Mouse (Mus musculus): ENCODE results near the gene Exoc4.

The Exoc4 gene

DNA sequence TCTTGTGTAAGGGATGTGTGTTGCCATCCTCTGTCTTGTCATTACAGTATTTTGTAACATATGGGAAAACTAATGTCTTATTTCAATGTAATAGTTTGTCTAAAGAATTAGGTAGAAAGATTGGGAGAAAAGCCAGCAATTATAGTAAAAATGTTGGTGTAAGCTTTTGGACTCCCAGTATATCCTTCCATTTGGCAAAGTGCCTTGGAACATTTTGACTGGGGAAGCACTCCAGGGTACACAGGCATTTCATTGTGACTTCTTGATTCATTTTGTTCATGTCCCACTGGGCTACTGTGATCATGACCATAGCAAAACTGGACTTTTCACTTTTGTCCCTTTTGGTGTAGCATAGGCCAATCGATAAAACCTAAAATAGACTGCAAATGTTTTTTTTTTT is 61.6 kb downstream of the Exoc4 start:
- DNase-seq (ENCODE audit: low spot score), result no peak

DNA sequence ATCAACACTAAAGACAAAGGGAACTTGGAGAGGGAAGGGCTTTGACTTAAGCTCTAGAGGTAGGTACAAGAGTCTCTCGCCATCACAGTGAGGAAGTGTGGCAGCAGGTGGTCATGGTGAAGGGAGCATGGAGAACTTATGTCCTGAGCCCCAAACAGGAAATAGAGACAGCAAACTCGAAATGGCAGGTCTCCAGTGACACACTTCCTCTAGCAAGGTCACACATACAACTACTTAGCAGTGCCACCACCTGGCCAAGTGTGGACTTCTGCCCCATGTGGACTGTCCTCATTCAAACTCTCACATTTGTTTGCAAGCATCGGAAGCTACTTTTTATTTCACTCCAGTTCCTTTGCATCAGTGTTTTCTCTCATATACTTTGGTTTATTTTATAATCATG is 74.0 kb downstream of the Exoc4 start:
- no peak for DNase-seq (ENCODE audit: low spot score)

DNA sequence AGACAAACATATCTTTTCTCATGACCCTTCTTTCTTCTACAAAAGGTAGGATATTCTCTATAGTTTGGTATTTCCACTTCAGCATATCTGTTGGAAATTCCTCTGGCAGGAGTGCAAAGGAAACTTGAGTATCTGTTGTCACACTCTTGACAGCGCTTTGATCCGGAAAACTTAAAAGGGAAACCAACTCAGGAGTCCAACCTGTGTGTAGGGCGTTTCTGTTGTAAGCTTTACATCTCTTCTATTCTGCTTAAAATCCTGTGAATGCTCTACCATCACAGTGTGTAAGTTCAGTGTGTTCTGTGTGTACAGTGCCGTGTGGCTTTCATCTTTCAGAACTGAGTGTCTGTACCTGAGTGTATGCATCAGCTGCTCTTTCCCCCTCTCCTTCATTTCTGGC is 74.5 kb downstream of the Exoc4 start:
- DNase-seq (ENCODE audit: low spot score), result no peak

DNA sequence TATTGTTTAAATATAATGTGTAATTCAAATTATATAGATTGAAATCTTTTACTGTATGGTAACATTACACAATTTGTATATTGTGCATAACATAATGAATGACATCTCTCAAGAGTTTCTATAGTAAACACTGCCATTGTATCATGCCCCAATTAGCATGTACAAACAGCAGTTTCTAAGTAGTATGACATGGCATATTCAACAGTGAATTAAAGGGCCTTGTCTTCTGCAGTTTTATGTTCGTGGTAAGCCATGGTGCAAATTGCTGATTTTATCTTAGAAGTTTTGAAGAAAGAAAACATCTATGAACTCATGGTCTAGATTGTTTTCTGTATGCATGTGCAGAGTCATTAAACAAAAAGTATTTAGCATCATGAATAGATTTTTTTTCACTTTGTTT is 79.4 kb downstream of the Exoc4 start:
- DNase-seq (ENCODE audit: low spot score), result no peak

DNA sequence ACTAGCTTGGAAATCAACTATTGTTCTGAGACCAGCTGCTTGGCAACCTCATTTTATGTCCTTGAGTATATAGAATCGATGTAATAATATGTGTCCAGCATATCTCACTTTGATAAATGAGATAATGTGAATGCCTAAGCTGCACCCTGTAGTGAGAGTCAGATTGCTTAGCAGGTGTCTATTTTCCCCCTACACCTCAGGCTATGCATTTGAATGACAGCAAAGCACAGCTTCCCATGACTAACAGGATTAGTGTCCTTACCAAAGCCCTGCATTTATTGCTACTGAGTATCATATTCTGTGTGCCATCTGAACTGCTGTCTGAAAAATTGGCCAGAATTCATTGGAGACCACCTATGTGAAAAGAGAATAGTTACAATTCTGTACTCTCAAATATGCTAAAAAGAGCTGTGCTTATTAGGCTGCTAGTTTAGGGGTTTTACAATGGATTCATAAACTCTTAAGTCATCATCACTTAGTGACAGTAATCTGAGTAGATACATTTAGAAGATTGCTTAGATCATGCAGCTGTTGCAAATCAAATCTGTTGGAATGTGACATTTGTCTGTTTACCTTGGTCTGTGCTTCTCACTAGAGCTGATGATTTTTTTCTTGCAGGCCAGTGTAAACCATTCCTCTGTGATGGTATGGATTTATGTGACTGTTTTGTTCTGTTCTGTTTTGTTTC is 98.3 kb downstream of the Exoc4 start:
- DNase-seq (ENCODE audit: low spot score), result no peak

DNA sequence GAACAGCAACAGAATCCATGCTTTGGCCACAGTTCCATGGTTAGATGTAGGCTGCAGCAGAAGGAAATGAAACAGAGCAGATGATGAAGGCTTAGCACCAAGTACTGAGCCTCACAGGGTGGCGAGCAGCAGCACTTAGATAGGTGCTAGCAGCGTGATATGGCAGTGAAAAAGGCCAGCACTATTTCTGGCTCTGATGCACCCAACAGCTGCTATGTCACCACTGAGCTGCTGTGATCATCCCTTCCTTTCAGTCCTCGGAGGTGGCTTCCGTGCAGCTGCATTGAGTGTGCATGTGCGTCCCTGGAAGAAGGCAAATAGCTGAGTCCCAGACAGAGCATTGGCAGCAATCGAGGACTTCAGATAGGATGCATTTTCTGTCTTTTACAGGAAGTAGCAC is 112.7 kb downstream of the Exoc4 start:
- no peak for DNase-seq (ENCODE audit: low spot score)

DNA sequence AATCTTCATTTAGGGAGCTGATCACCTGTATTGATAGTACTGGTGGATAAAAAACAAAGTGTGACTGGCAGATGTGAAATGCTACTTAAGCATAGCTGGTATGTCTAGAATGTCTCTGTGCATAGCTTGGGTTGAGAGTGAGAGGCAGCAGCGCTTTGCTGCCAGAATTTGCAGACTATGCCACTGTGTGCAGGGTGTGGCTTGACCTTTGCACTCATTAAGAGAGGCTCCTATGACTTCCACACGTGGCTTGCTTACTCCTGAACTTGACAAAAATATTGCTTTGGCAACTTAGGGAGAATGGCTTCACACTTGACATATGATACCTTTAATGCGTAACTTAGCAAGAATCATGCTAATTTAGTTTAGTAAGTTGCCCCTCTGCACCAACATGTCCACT is 131.6 kb downstream of the Exoc4 start:
- DNase-seq (ENCODE audit: low spot score), result no peak

DNA sequence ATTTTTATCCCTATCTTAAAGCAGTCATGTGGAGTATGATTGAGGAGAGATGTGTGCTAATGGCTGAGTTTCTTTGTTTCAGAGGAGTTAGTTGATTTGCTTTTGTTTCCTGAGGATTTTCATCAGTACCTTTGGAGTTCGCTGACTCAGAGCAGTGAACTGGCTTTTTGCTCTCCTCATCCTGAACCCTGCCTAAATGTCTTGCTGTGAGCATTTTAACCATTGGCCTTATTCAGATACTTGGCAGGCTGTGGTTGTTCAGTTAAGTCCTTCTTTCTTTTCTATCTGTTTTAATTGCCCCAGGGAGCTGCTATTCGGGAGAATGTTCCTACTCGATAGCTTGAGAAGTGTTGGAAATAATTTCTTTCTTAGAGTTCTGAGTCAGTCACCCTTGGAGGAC is 133.3 kb downstream of the Exoc4 start:
- no peak for DNase-seq (ENCODE audit: low spot score)

DNA sequence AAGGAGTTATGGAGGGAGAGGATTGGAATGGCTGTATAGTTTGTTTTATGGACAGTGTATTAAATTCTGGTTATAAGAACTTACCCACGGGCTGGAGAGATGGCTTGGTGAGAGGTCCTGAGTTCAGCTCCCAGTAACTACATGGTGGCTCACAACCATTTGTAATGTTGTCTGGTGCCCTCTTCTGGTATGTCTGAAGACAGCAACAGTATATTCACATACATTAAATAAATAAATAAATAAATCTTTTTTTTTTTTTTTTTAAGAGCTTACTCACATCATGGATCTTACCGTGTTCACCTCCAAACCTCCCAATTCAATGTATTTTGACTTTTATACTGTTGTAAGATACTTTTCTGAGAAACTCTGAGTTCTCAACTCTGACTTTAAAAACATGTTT is 143.1 kb downstream of the Exoc4 start:
- DNase-seq (ENCODE audit: low spot score), result no peak

DNA sequence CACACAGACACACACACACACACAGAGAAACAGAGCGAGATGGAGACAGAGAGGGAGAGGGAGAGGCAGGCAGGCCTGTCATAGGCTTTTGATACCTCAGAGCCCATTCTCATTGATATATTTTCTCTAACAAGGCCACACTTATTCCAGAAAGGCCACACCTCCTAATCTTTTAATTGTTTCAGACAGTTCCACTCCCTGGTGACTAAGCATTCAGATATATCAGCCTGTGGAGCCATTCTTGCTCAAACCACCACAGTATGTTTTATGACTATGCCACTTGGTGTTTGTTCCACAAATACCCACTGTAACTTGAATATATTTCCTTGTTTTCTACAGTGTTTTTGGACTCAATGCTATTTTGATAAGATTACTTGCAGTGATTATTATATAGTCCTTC is 150.6 kb downstream of the Exoc4 start:
- no peak for DNase-seq (ENCODE audit: low spot score)

DNA sequence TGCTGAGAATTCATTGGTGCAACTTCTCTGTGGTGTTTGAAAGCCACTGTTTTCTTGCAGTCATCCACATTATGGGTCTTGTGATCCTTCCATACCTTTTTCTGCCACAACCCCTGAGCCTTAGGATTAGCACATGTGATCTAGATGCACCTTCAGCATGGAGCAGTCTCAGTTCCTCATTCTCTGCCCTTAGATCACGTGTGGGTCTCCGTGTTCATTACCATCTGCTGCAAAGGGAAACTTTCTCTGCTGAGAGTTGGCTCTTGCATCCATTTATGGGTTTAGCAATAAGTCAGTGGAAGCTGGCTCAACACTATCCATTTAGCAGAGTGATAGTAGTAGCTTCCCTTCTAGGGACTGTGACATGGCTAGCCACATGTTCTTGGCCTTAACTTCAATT is 152.3 kb downstream of the Exoc4 start:
- no peak for DNase-seq (ENCODE audit: low spot score)

DNA sequence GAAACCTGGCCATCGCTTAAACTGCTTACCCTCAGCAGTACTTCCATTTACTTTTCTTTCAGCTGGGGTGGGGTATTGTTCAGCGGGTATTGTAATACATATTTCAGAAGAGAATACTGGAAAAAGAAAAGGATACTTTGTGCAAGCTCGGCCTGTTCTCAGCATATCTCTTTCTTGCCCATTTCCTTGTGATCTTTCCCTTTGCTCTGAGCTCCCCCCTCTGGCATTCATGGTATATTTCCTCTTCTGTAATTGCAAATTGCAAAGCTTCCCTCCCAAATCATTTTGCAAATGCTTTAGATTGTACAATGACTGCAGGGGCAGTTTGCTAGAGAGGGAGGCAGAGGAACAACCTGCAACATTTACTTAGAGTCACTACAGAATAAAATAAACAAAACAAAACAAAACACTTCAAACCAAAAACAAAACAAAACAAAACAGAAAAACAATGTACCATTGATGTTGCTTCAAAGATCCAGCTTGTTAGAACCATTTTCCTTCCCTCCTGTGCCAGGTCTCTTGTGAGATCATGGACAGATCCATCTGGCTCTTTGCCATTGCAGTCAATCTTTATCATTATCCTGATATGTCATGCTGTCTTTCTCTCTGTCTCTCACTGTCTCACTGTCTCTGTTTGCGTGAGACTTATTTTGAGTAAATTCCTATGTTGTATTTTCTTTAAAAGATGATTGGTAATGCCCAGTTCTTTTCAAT is 156.8 kb downstream of the Exoc4 start:
- DNase-seq (ENCODE audit: low spot score), result no peak

DNA sequence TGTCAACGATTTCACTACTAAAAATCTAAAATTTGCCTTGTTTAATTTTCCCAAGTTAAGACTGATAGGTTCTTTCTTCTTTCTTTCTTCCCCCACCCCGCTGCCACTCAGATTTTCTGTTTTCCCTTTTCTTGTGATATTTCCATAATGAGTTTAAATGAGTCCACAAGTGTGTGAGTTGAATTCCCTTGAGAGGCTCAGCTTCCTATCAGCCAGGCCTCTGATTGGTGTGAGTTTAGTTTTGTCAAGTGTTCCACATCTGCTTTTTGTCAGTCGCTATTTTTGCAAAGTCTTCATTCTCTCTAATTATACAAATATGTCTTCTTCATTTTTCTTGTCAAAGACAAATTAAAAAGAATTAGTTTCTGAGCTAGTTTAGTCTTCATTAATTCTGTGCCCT is 160.7 kb downstream of the Exoc4 start:
- DNase-seq (ENCODE audit: low spot score), result no peak

DNA sequence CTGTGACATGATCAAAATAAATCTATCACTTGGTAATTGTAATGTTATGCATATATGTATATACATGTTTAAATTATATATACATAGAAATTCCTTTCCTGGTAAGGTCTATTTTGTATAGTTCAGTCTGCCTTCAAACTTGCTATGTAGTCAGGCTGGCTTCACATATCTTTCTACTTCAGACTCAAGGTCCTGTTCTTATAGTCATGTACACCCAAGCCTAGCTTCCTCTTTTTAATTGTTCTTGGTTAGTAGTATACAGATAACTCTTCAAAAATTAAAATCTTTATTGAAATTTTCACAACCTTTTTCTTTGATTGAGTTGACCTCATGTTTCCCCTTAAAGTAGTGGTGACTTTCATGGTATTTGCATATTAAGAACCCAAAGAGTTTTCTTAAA is 176.1 kb downstream of the Exoc4 start:
- no peak for DNase-seq (ENCODE audit: low spot score)

DNA sequence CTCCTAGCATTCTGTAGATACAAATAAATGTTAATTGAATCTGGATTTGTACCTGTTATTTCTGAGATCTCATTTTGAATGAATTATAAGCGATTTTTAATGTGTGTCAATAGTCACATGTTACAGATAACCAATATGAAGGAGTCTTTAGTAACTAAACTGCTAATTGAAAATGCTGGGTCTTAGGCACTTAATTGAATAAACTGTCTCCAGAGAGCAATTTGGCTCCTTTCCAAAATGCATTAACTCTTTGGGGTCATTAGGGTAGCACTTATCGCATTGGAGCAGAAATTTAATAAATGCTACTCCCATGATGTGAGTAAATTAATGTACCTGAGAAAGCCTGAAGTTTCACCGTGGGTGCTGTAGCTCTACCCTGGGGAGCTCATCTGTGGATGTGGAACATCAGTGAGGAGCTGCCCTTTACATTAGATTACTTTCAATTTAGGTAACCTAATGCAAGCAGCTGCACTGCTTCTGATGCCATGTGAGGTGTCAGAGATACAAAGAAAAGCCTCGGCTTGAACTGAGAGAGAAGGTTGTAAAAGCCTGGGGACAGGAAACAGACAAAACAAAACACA is 182.4 kb downstream of the Exoc4 start:
- DNase-seq (ENCODE audit: low spot score), result no peak

DNA sequence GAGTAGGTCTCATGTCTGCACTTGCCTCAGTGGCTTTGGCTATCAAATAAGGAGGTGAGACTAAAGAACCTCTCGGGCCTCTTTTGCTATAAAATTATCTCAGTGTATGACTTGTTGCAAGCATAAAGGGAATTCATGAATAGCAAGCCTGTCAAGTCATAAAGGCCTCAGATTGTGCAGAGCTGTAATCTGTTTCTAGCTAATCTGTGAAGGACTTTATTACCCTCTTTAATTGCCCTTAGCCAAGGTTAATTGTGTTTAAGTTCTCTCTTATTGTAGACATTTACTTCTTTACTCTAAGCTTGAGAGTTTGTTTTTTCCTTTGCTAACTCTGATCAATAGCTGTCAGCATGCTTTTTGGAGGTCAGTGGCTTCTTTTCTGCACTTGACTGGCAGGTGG is 191.6 kb downstream of the Exoc4 start:
- DNase-seq (ENCODE audit: low spot score), result no peak

DNA sequence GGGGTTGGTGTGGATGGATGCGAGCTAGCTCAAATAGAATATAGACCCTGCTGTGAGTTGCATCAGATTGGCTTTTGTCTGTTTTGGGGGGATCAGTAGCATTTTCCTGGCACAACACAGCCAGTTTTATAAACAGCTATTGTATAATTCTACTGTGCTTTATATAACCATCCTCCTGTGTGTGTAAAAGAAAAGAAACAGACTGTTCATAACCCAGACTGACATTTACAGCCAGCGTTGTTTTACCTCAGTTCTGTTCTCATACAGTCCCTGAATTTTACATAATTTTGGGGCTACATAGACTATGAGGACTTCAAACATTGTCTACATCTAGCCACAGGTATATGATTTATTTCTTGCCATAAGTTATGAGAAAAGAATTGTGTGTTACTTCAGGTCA is 204.9 kb downstream of the Exoc4 start:
- no peak for DNase-seq (ENCODE audit: low spot score)

DNA sequence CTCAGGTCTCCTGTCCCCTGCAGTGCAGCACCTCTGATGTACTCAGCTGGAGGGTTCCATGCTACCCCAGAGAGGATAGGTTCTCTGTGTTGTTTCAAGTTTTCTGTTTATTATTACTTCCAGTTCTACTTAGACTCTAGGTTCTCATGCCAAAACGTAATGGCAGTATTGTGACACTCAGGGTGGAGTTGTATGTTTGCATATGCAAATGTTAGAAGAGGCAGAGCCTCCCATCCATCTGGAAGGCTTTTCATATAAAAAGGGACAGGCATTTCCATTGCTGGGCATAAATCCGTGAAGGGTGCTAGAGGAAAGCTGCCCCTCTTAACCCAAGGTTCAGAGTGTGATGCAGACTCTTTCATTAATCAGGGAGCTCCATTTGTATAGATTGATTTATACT is 205.5 kb downstream of the Exoc4 start:
- DNase-seq (ENCODE audit: low spot score), result no peak

DNA sequence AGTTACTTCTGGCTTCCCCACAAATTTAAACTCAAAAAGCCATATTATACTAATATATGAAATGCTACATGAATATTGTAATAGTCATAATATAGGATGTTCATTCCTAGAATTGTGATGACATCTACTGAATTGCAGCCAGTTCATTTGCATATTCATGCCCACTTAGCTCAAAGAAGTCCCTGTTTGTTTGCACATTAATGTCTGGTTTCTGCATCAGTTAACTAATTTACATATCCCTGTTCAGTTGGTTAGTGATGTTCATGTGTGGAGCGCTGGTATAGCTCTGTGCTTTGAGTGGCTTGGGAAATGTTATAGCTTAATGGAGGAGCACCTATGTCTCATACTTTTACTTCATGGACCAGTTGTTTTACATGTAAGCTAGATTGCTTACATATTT is 206.4 kb downstream of the Exoc4 start:
- no peak for DNase-seq (ENCODE audit: low spot score)

DNA sequence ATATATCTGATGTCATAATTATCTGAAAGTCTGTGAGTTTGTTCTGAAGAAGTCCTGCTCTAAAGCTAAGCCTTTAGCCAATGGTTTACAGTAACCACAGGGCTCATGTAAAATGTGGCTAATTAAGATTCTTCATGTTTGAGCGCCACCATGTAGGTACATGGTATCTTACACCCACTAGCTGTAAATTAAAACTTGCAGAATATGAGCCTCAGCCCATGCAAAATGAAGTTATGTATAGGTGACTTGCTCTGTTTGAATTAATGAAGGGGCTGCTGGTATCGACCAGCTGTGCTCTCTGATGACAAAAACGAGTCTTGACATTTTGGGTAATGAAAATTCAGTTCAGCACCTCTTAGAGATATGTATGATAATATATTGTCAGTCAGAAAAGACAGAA is 216.0 kb downstream of the Exoc4 start:
- DNase-seq (ENCODE audit: low spot score), result no peak

DNA sequence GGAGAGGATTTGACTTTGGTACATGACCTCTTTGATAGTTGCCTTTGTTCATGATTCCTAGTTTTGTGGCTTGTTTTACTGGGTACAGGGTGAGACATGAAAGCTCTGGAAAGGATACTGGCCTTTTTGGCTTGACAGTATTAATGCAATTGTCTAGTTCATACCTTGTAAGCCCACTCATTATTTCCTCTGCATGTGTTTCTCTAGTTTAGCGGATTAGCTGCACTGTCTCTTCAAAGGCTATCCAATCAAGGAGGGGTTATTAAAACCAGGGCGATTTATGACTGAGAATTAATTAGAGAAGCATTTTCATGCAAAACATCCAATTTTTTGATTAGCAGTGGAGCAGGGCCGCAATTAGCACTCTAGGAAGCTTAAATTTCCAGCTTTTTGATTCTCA is 216.5 kb downstream of the Exoc4 start:
- no peak for DNase-seq (ENCODE audit: low spot score)

DNA sequence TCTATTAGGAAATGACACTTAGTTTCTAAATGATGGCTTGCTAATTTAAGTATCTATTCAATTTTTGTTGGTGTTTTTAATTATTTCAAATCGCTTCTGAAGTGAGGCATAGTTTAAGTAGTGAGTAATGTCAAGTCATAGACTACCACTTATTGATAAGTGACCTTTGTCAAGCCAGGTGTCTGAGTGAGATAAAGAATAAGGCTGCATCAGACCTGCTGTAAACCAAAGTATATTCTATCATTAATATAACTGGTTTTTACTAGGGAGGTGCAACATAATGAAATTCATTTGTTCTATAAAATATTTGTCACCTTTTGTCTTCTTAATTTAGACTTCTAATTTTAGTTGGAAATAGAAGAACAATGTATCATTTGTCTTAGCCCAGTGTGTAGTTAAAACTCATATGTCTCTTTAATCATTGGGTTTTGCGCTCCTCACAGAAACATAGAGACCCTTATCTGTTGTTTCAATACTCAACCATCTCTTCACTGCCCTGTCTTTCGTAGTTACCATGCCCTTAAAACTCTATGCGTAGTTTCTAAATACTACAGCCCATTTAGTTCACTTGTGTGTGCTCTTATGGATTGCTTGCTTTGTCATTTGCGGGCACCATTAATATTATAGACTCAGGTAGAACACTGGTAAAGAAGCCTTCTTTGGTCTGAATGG is 217.4 kb downstream of the Exoc4 start:
- DNase-seq (ENCODE audit: low spot score), result no peak

DNA sequence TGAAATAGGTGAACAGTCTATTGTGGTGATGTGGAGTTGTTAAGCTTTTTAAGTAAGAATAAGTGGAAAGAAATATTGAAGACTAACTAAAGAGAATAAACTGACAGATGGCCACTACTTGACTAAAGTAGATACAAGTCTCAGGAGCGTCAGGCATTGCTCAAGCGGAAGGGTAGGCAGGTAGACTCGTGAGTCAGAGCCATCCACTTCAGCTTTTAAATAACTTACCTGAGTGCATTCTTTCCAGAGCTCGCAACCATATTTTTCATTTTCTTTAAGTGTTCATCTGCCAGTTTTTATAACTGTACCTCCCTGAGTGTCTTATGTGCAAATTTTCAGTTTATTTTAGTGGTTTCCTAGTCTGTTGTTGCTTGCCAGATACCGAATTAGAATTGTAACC is 219.6 kb downstream of the Exoc4 start:
- no peak for DNase-seq (ENCODE audit: low spot score)

All from ovary, adult 18-20 months (tissue).